In the genomic region with DNA sequence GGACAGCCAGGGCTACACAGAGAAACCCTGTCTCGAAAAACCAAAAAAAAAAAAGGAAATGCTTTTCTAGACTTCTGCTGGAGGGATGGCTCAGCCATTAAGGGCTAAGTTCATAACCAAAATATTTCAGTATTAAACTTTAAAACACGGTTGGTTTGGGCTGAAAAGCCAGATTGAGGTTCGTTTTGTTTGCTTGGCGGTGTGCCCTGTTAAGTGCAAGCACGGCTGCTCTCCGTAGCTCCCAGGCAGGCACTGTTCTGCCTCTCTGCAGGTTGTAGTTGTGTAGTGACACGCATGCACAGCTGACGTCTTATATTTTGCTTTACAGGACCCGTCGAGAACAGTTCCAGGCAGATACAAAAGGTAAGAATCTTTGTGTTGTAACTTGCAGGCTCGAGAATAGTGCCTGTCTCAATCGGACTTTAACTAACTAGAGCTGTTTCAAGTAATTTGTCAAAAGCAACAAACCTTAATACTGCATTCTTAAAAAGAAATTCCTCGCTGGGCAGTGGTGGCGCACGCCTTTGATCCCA, we compare ENCODE assay signal across 26 mouse cellular contexts. TPM values are rescaled to one million over a fixed set of nuclear protein-coding genes. Genes with fewer than 3 reads are reported as not detected.
"Had no signal": no experiment of that assay in that cellular context is flagged by ENCODE, and none has a peak within 500 bp of the region (broad histone marks: within the 10 kb centered on the region; RNA-seq: fewer than 3 reads in every experiment).

No protein-coding gene starts in this region.

- ATAC-seq: forebrain, postnatal 0 days; hindbrain, embryonic 16.5 days; inflammation-experienced regulatory T-cells, adult 6 months; intestine, embryonic 15.5 days; intestine, postnatal 0 days had no signal

- H3K27me3 ChIP-seq: heart, embryonic 12.5 days; hindbrain, embryonic 12.5 days; intestine, embryonic 15.5 days; limb, embryonic 13.5 days; limb, embryonic 15.5 days had no signal

- DNase-seq: forebrain, postnatal 0 days; gastrocnemius, postnatal 14 days; gastrocnemius, postnatal 36 days; heart, postnatal 10 days; heart, postnatal 4 days; kidney, adult 18-20 months; kidney, postnatal 14 days; kidney, postnatal 4 days; left cerebral cortex, postnatal 4 days had no signal

- H3K4me2 ChIP-seq: heart, embryonic 12.5 days; hindbrain, embryonic 12.5 days; hindbrain, embryonic 14.5 days; intestine, embryonic 15.5 days; limb, embryonic 13.5 days; limb, embryonic 15.5 days; liver, embryonic 11.5 days had no signal

- H3K36me3 ChIP-seq: heart, embryonic 12.5 days; hindbrain, embryonic 12.5 days; intestine, embryonic 15.5 days; limb, embryonic 13.5 days; limb, embryonic 15.5 days had no signal

- H3K9me3 ChIP-seq: heart, embryonic 10.5 days; heart, embryonic 12.5 days; hindbrain, embryonic 10.5 days; hindbrain, embryonic 12.5 days; intestine, embryonic 15.5 days; limb, embryonic 13.5 days; limb, embryonic 15.5 days had no signal

- H3K9ac ChIP-seq: forebrain, postnatal 0 days; heart, embryonic 12.5 days; hindbrain, embryonic 12.5 days; hindbrain, embryonic 14.5 days; intestine, embryonic 15.5 days; limb, embryonic 13.5 days; limb, embryonic 15.5 days; liver, embryonic 14.5 days had no signal

- H3K4me3 ChIP-seq: heart, embryonic 10.5 days; heart, embryonic 12.5 days; hindbrain, embryonic 10.5 days; hindbrain, embryonic 12.5 days; intestine, embryonic 15.5 days; layer of hippocampus, adult 2 months; left cerebral cortex, adult 2 months; limb, embryonic 13.5 days; limb, embryonic 15.5 days had no signal

- H3K27ac ChIP-seq: heart, embryonic 10.5 days; hindbrain, embryonic 10.5 days; hindbrain, embryonic 12.5 days; hindbrain, embryonic 14.5 days; intestine, embryonic 15.5 days; kidney, postnatal 0 days; layer of hippocampus, adult 2 months; left cerebral cortex, adult 2 months; limb, embryonic 13.5 days; limb, embryonic 15.5 days; liver, embryonic 14.5 days had no signal

- H3K4me1 ChIP-seq: intestine, embryonic 15.5 days; limb, embryonic 15.5 days had no signal

RNA-seq across cellular contexts. Expression of gene Pawr, which starts 59.5 kb away (rescaled TPM):
- total RNA-seq: granulocyte monocyte progenitor cell, adult 5-6 weeks had no signal
